Mouse (Mus musculus): ENCODE data around the gene Angel1.

- TF ChIP-seq CTCF (IDR thresholded peaks at IDR 0.05; ENCODE audit: extremely low read depth, insufficient read depth, low read length): no peak
- TF ChIP-seq POLR2A (IDR thresholded peaks at IDR 0.05; ENCODE audit: extremely low read depth, insufficient read depth, low read length): peak; percentile 55; the same call in 1 of the 2 replicates
Measured at GRCm38 (mm10) chr12:86726120-86726640, at the start of gene Angel1.
